Mouse (Mus musculus) neural tube, embryonic 12.5 days (tissue): Measurements from ENCODE around the gene Gm14288. TPM values are rescaled to one million over a fixed set of nuclear protein-coding genes. Genes with fewer than 3 reads are reported as not detected.
"Not testable (repeated sequence)": the region's sequence is repeated elsewhere in the genome, so short reads cannot be mapped to it uniquely, and the experiment has no call there.

Source experiments
- ATAC-seq: fragments of 200-750 bp; cut with Nextera tagmentation; 2 replicates; pipeline ENCODE4 v1.8.0; 2017; ENCODE audit warnings: low read depth, mild to moderate bottlenecking, moderate TSS enrichment, moderate library complexity; ENCODE audit not compliant: low FRiP score
- H3K27ac ChIP-seq: fragments of 300-500 bp; sonication (generic); 2 replicates; pipeline ENCODE4 v1.5.1; 2016
- H3K27me3 ChIP-seq: fragments of 300-500 bp; sonication (generic); replicated peaks from 2 replicates; pipeline ENCODE4 v1.6.1; 2016; ENCODE audit warnings: mild to moderate bottlenecking
- H3K36me3 ChIP-seq: fragments of 300-500 bp; sonication (generic); 2 replicates; pipeline ENCODE4 v1.6.1; 2016; ENCODE audit warnings: mild to moderate bottlenecking
- H3K4me1 ChIP-seq: fragments of 300-500 bp; sonication (generic); 2 replicates; pipeline ENCODE4 v1.6.1; 2016
- H3K4me2 ChIP-seq: fragments of 300-500 bp; sonication (generic); replicated peaks from 2 replicates; pipeline ENCODE4 v1.6.1; 2016; ENCODE audit warnings: mild to moderate bottlenecking
- H3K4me3 ChIP-seq: fragments of 300-500 bp; sonication (generic); 2 replicates; pipeline ENCODE4 v1.5.1; 2016
- H3K9ac ChIP-seq: fragments of 300-500 bp; sonication (generic); 2 replicates; pipeline ENCODE4 v1.6.1; 2016; ENCODE audit warnings: mild to moderate bottlenecking
- H3K9me3 ChIP-seq: fragments of 300-500 bp; sonication (generic); 2 replicates; pipeline ENCODE4 v1.6.1; 2016; ENCODE audit warnings: mild to moderate bottlenecking
- WGBS: fragments of 180-500 bp; shearing (Covaris S2); methylation state at CpG from one replicate; pipeline ENCODE4 v1.1.7; 2016; 5-methylcytosine and 5-hydroxymethylcytosine counted together
- polyA plus RNA-seq: library from polyadenylated mRNA; unstranded; fragments of >200 nt; fragmentation: Nextera tagmentation; extraction: Ambion mirVana; gene quantifications from 2 replicates; pipeline ENCODE4 v1.2.1, GENCODE M21; 2016

The Gm14288 gene
- polyA plus RNA-seq, result 6.6 TPM in 1 of 2 replicates, not detected in the other

DNA sequence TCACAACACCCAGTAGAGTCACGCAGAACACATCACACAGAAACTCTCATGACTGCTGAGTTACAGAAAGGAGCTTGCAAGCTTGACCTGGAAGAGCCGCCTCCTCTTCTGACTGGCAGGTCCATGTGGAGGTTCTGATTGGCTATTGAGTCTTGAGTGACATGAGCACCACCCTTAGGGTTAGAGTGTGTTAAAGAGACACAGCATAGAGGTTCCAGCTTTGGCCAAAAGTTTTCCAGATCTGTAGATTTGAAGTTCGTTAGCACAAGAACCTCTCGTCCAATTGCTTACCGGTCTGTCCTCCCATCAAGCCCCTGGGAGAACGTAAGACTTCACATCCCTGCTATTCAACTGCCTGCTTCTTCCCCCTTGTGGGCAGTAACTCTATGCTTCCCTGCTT, at the start of gene Gm14288:
Gene Gm14288, minus strand, starts transcription at position 101 of the 400 bp plus-strand sequence.
- WGBS, result no CpG with 5 or more reads among the region's 6 CpGs
- ATAC-seq, H3K9ac ChIP-seq, H3K27ac ChIP-seq, H3K4me2 ChIP-seq, H3K4me3 ChIP-seq, H3K9me3 ChIP-seq, H3K4me1 ChIP-seq, H3K27me3 ChIP-seq, H3K36me3 ChIP-seq: not testable (repeated sequence)

DNA sequence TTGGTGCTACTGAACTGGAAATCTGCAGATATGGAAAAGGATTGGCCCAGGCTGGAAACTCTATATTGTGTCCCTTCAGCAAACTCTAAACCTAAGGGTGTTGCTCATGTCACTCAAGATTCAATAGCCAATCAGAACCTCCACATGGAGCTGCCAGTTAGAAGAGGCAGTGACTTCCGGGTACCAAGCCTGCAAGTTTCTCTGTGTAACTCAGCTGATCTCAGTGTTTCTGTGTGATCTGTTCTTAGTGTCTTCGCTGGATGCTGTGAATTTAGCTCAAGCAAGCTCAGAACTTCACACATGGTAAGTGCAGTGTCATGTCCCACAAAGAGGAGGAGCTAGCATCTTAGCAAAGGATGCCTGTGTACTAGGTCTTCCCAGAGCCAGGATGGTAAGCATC, 59.7 kb downstream of the Gm14288 start, which contains the start of gene Gm2007:
Gene Gm2007, plus strand, starts transcription at position 301 of the 400 bp plus-strand sequence.
- WGBS, result no CpG with 5 or more reads among the region's 2 CpGs
- not testable (repeated sequence) for H3K4me3 ChIP-seq, H3K27me3 ChIP-seq, H3K36me3 ChIP-seq, H3K9me3 ChIP-seq, H3K4me1 ChIP-seq, H3K27ac ChIP-seq, ATAC-seq, H3K4me2 ChIP-seq, H3K9ac ChIP-seq

Other genes starting within 250 kb of the Gm14288 start
- gene Gm11007, start 157.1 kb downstream of the Gm14288 start, polyA plus RNA-seq, result not detected in 2 replicates
- gene Zfp969, start 97.4 kb downstream of the Gm14288 start, polyA plus RNA-seq, result 4.2 and 9.1 TPM in 2 replicates
- not detected in 2 replicates for gene Gm2007, start 59.6 kb downstream of the Gm14288 start, polyA plus RNA-seq
- gene Gm6710, start 68.1 kb upstream of the Gm14288 start, polyA plus RNA-seq, result 21.1 and 22.4 TPM in 2 replicates
- 3.0 and 3.4 TPM in 2 replicates for gene Zfp966, start 130.0 kb upstream of the Gm14288 start, polyA plus RNA-seq
- gene Gm2026, start 164.2 kb upstream of the Gm14288 start, polyA plus RNA-seq, result 19.1 and 22.2 TPM in 2 replicates